Mouse (Mus musculus): ENCODE measurements around the gene Lipm. TPM values are rescaled to one million over a fixed set of nuclear protein-coding genes. Genes with fewer than 3 reads are reported as not detected.

Gene Lipm
- polyA plus RNA-seq (2016; fragmentation: Nextera tagmentation; extraction: Ambion mirVana), result not detected in 2 replicates

DNA sequence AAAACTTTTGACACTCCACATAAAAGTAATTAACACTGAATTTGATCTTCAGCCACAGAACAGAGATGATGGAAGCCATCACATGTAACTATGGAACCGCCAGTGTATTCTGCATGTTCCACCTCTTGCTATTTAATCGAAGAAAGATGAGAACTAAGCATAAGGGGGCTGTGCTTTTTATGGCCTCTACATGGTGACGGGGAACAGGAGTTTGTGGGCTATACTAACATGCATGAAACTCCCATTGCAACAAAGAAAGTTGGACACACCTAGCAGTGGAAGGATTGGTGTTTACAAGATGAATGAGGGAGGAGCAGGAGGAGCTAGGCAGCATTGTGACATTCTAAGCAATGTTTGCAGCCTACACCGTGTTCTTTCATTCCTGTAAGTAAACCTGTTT, at the start of gene Lipm:
TSS of gene Lipm (plus strand) at position 301 of the 400 bp plus-strand sequence.
- no peaks in the 10 kb centered on the region for H3K4me1 ChIP-seq
- no peak within 1 kb of the TSS for H3K27ac ChIP-seq
- WGBS (ENCODE audit: insufficient replicate concordance), result 70% methylated on average over 4 of the region's 4 CpGs
- no peak within 1 kb of the TSS for H3K9ac ChIP-seq
- H3K4me2 ChIP-seq, result no peak within 1 kb of the TSS
- no peaks in the 10 kb centered on the region for H3K9me3 ChIP-seq (replicated peaks)
- ATAC-seq, result no peak
- H3K27me3 ChIP-seq (replicated peaks), result no peaks in the 10 kb centered on the region
- no peaks in the 10 kb centered on the region for H3K36me3 ChIP-seq
- H3K4me3 ChIP-seq, result no peak within 1 kb of the TSS

DNA sequence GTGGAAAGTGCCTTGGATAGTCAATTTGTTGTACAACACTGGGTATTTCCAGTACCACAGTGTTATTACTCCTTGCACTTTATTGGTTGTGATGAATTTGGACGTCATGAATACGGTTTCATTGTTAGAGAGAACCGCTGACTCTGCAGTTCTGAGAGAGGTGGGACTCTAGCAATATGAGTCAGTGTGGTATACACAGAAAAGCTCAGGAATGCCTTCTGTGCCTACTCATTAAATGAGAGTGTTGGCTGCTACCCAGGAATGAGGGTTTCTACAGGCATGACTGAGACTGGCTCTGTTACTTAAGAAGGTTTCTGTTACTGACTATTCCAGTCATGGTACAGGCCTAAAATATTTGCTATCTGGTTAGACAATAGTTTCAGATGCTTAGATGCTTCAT, 49.2 kb upstream of the Lipm start:
- Histone ChIP-seq H3K9me3 (replicated peaks) (no peaks in the 10 kb centered on the region), H3K4me1 (no peaks in the 10 kb centered on the region), H3K27me3 (replicated peaks) (no peaks in the 10 kb centered on the region), H3K9ac (no peak overlapping the region), H3K36me3 (no peaks in the 10 kb centered on the region), H3K4me3 (no peak overlapping the region), H3K27ac (no peak overlapping the region), H3K4me2 (no peak overlapping the region)
- WGBS (ENCODE audit: insufficient replicate concordance), result 63% methylated on average over 3 of the region's 3 CpGs
- ATAC-seq, result no peak

DNA sequence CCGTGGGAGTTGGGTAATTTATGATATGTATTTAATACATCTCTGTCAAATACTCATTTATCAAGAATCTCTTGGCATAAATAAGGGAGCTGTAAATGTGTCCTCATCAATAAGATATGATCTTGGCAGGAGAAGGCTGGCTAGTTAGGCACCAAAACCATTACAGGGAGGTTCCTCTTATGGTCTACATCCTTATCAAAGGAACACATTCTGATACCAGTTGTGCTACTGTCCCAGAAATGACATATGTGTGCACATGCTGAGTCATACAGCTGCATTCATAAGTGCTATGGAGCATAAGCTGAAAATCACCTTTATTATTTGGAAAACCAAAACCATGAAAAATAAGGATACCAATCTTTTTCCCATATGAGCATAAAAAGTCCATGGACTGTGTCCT, 37.2 kb upstream of the Lipm start:
- no peaks in the 10 kb centered on the region for H3K27me3 ChIP-seq (replicated peaks)
- H3K9me3 ChIP-seq (replicated peaks), result no peaks in the 10 kb centered on the region
- no peak for ATAC-seq
- 50% methylated on average over 1 of the region's 1 CpGs for WGBS (ENCODE audit: insufficient replicate concordance)
- no peak overlapping the region for H3K27ac ChIP-seq
- H3K36me3 ChIP-seq, result no peaks in the 10 kb centered on the region
- H3K4me3 ChIP-seq, result no peak overlapping the region
- H3K9ac ChIP-seq, result no peak overlapping the region
- no peak overlapping the region for H3K4me2 ChIP-seq
- H3K4me1 ChIP-seq, result no peaks in the 10 kb centered on the region

DNA sequence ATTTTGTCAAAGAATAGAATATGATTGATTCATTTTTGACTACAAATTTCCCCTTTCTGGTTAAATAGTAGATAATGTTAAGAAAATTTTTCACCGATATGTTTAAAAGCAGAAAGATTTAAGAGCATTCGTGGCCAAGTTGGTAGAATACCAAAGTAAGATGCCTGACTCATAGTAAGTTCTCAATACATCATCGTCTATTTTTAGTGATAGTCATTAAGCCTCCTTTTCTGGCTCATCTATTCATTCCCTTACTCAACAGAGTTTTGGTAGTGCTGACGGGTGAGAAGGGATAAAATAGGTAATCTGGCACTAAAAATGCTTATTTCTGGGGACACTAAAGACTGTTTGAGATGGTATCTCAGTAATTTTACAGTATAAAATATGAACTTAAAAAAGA, 36.7 kb upstream of the Lipm start:
- no peak for ATAC-seq
- Histone ChIP-seq H3K9ac (no peak overlapping the region), H3K4me1 (no peaks in the 10 kb centered on the region), H3K36me3 (no peaks in the 10 kb centered on the region), H3K27ac (no peak overlapping the region), H3K27me3 (replicated peaks) (no peaks in the 10 kb centered on the region), H3K4me3 (no peak overlapping the region), H3K4me2 (no peak overlapping the region), H3K9me3 (replicated peaks) (no peaks in the 10 kb centered on the region)
- 67% methylated on average over 4 of the region's 4 CpGs for WGBS (ENCODE audit: insufficient replicate concordance)

DNA sequence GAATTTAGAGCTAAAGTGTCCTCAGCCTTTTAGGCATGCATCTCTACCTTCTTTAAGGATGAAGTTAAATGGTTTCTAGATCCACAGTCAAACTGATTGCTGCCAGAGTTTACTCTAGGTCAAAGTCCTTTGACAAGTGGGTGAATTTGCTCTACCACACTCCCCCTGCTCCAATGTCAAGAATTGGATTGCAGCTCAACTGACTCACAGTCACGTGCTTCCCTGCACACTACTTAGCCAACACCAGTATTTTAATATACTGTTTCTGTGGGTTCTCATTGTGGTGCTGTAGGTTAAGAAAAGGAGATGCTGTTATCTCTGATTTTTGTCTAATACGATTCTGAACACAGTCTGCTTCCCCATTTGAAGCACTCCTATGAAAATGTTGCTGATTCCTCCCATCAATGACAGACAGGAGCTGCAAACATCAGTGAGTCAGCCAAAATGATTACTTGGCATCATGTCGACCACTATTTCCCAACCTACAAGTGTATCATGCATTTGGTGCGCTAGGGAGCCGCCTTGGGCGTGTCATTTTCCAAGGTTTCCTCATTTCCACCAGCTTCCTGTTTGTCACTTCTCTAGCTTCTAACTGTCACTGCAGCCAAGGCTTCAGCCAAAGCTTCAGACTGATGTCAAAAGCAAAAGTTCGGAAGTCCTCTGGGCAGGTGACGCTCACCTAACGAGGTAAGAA, 33.8 kb upstream of the Lipm start, which contains the start of gene Lipn:
TSS of gene Lipn (plus strand) at position 580 of the 694 bp plus-strand sequence.
- H3K9ac ChIP-seq, result no peak within 1 kb of the TSS
- no peak within 1 kb of the TSS for H3K4me3 ChIP-seq
- no peak for ATAC-seq
- WGBS (ENCODE audit: insufficient replicate concordance), result 64% methylated on average over 9 of the region's 9 CpGs
- no peak within 1 kb of the TSS for H3K4me2 ChIP-seq
- no peaks in the 10 kb centered on the region for H3K36me3 ChIP-seq
- no peaks in the 10 kb centered on the region for H3K27me3 ChIP-seq (replicated peaks)
- H3K27ac ChIP-seq, result no peak within 1 kb of the TSS
- no peaks in the 10 kb centered on the region for H3K9me3 ChIP-seq (replicated peaks)
- H3K4me1 ChIP-seq, result no peaks in the 10 kb centered on the region

DNA sequence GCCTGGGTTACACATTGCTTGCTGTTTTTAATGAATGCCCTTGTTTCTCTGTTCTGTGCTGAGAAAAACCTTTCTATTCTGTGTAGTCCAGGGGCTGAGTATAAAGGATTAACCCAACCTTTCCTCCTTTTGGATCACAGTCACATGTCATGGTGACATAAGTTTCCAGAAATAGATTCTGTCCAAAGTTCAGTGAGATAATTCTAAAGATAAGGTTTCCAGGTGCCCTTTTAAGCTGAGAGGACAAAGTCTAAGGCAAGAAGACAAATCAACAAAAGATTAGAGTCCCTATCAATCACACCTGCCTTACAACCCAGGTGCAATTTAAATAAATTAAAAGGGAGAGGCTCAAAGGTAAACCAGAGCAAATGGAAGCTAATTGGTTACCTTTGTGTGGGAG, 26.5 kb upstream of the Lipm start:
- Histone ChIP-seq H3K36me3 (no peaks in the 10 kb centered on the region), H3K9me3 (replicated peaks) (no peaks in the 10 kb centered on the region), H3K4me2 (no peak overlapping the region), H3K27ac (no peak overlapping the region), H3K9ac (no peak overlapping the region), H3K4me1 (no peaks in the 10 kb centered on the region), H3K4me3 (no peak overlapping the region), H3K27me3 (replicated peaks) (no peaks in the 10 kb centered on the region)
- no peak for ATAC-seq

DNA sequence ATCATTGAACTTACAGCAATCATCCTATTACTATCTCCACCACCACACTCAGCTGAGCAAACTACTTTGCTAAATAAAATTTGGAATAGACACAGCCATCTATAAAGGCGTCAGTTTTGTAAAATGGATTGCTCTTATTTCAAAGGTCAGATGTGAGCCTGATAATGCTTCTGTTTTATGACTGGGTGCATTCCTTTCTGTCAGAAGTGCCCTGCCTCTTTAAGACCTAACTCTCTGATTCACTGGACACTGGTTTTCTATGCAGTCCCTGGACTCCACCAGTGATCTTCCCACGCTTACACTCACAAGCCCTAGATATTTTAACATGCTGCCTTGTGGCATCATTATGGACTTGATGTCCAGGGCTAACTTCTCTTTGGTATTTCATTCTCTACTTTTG, 22.6 kb upstream of the Lipm start:
- no peak overlapping the region for H3K9ac ChIP-seq
- WGBS (ENCODE audit: insufficient replicate concordance), result 56% methylated on average over 2 of the region's 2 CpGs
- H3K27ac ChIP-seq, result no peak overlapping the region
- no peaks in the 10 kb centered on the region for H3K27me3 ChIP-seq (replicated peaks)
- no peaks in the 10 kb centered on the region for H3K36me3 ChIP-seq
- H3K4me1 ChIP-seq, result no peaks in the 10 kb centered on the region
- no peak overlapping the region for H3K4me2 ChIP-seq
- no peaks in the 10 kb centered on the region for H3K9me3 ChIP-seq (replicated peaks)
- ATAC-seq, result no peak
- H3K4me3 ChIP-seq, result no peak overlapping the region

DNA sequence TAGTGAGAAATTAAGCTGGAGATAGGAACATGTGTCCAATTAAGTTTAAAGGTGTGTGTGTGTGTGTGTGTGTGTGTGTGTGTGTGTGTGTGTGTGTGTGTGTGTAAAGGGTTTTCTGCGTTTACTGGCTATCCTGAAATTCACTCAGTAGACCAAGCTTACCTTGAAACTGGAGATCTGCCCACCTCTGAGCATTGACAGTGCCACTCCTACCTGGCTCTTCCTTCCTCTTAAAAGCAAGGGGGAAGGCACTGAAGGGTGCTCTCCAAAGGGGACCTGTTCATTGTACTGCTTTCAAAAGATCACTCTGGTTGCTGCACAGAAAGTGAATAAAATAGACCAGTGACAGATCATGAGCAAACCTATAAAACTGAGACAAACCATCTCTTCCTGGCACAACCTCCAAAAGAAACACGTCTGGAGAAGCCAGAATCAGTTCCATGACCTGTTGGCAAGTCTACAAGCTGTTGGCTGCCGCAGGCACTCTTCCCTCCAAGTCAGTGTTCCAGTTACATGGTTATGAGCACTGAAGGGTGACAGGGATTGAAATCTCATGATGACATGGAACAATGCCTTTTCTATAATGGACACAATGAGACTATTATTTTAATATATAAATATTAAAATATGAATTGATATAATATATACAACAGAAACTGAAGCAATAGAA, 11.6 kb upstream of the Lipm start:
- Histone ChIP-seq H3K9me3 (replicated peaks) (no peaks in the 10 kb centered on the region), H3K4me3 (no peak overlapping the region), H3K9ac (no peak overlapping the region), H3K36me3 (no peaks in the 10 kb centered on the region), H3K4me1 (no peaks in the 10 kb centered on the region), H3K27me3 (replicated peaks) (no peaks in the 10 kb centered on the region), H3K27ac (no peak overlapping the region), H3K4me2 (no peak overlapping the region)
- no peak for ATAC-seq
- WGBS (ENCODE audit: insufficient replicate concordance), result 48% methylated on average over 3 of the region's 3 CpGs

DNA sequence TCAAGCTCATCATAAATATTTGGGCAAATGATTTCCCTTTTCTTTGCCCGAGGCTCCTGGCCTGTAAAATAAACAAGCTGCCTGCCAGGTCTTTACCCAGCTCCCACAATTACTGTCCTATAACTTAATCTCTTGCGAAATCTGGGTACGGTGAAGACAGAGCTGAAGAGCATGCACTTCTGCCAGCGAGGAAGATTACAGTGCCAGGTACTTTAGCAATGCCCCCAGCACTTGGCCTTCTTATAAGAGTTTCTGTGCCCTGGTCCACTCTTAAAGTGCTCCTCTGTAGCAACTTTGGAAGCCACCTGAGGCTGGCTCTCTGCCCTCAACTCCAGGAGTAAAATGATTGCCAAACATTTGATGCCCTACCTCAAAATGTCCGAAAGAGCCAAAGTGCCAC, 5.4 kb upstream of the Lipm start:
- 67% methylated on average over 5 of the region's 5 CpGs for WGBS (ENCODE audit: insufficient replicate concordance)
- no peak for ATAC-seq
- Histone ChIP-seq H3K9ac (no peak overlapping the region), H3K9me3 (replicated peaks) (no peaks in the 10 kb centered on the region), H3K36me3 (no peaks in the 10 kb centered on the region), H3K4me2 (no peak overlapping the region), H3K27ac (no peak overlapping the region), H3K27me3 (replicated peaks) (no peaks in the 10 kb centered on the region), H3K4me3 (no peak overlapping the region), H3K4me1 (no peaks in the 10 kb centered on the region)

DNA sequence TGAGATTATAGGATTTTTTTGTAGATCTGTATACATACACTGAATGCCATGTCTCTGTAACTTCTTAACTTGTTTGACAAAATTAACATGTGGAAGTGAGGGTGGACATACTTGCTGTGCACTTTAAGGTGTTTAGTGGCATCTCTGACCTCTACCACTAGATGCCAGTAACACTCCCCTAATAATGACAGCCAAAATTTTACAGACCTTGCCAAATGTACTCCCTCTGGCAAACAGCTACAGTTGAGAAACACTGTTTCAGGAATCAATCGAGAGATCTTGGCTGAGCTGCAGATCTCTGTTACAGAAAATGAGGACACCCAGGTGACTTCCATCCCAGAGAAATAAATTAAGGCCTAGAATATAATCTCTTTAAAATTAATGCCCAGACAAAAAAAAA, 4.5 kb upstream of the Lipm start:
- H3K4me2 ChIP-seq, result no peak overlapping the region
- H3K36me3 ChIP-seq, result no peaks in the 10 kb centered on the region
- H3K27ac ChIP-seq, result no peak overlapping the region
- no peaks in the 10 kb centered on the region for H3K27me3 ChIP-seq (replicated peaks)
- ATAC-seq, result no peak
- no peaks in the 10 kb centered on the region for H3K9me3 ChIP-seq (replicated peaks)
- H3K4me1 ChIP-seq, result no peaks in the 10 kb centered on the region
- WGBS (ENCODE audit: insufficient replicate concordance), result 62% methylated on average over 1 of the region's 1 CpGs
- no peak overlapping the region for H3K4me3 ChIP-seq
- H3K9ac ChIP-seq, result no peak overlapping the region

DNA sequence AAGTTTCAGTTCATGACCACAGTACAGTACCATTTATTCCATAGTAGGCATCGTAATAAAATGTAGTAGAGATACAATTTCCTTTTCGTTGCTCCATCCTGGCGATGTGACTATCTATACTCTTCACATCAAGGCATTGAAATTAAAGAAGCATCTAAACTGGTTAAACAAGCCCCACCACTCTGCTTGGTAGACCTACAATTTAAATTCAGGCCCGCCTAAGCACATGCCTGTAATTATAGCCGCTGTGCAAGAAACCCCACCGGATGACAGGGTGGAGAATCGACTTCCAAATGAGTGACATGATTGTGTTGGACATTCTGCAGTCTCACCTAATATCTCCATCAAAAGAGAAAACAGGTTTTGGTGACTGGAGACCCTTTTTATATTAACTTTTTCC, 1.2 kb downstream of the Lipm start:
- Histone ChIP-seq H3K27me3 (replicated peaks) (no peaks in the 10 kb centered on the region), H3K9ac (no peak overlapping the region), H3K4me3 (no peak overlapping the region), H3K36me3 (no peaks in the 10 kb centered on the region), H3K4me1 (no peaks in the 10 kb centered on the region), H3K9me3 (replicated peaks) (no peaks in the 10 kb centered on the region), H3K4me2 (no peak overlapping the region), H3K27ac (no peak overlapping the region)
- ATAC-seq, result no peak
- WGBS (ENCODE audit: insufficient replicate concordance), result 71% methylated on average over 7 of the region's 7 CpGs

DNA sequence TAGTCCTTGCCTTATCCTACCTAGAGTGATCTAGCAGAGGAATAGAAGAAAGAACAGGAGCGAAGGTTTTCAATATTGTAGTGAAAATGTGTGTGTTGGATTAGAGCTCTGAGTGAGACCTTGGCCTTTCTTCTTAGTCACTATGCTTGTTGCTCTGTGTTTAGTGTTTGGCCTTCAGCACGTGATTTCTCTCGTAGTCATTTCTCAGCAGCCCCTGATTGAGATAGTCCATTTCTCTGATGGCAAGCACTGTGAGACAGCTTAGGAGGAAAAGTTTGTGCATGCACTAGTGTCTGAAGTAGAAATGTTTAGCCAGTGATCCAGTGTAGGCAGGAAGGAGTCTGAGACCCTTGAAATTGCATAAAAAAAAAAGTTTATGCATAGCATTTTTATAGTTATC, 4.1 kb downstream of the Lipm start:
- 62% methylated on average over 3 of the region's 3 CpGs for WGBS (ENCODE audit: insufficient replicate concordance)
- H3K27me3 ChIP-seq (replicated peaks), result no peaks in the 10 kb centered on the region
- H3K27ac ChIP-seq, result no peak overlapping the region
- no peak overlapping the region for H3K9ac ChIP-seq
- no peaks in the 10 kb centered on the region for H3K9me3 ChIP-seq (replicated peaks)
- no peak overlapping the region for H3K4me3 ChIP-seq
- no peaks in the 10 kb centered on the region for H3K4me1 ChIP-seq
- H3K36me3 ChIP-seq, result no peaks in the 10 kb centered on the region
- ATAC-seq, result no peak
- H3K4me2 ChIP-seq, result no peak overlapping the region

DNA sequence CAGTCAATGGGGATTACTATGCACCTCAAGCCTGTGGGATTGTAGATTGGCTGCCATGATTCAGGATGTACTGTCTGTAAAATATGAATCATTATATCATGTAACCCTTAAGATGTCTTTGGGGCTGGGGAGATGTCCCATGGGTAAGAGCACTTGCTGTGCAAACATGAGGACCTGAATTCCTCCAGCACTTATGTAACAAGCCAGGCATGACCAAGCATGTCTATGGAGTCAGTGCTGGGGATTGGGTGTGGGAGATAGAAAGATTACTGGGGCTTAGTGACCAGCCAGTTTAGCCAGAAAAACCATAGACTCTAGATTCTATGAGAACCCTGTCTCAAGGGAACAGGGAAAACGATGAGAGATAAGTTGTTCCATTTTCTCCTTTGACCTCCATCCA, 18.4 kb downstream of the Lipm start:
- Histone ChIP-seq H3K9me3 (replicated peaks) (no peaks in the 10 kb centered on the region), H3K27me3 (replicated peaks) (no peaks in the 10 kb centered on the region), H3K4me3 (no peak overlapping the region), H3K4me1 (no peaks in the 10 kb centered on the region), H3K36me3 (no peaks in the 10 kb centered on the region), H3K27ac (no peak overlapping the region), H3K9ac (no peak overlapping the region), H3K4me2 (no peak overlapping the region)
- 55% methylated on average over 1 of the region's 1 CpGs for WGBS (ENCODE audit: insufficient replicate concordance)
- ATAC-seq, result no peak

Measured in liver, embryonic 12.5 days (tissue).